Mouse (Mus musculus): ENCODE data around the gene Zglp1.

DNA sequence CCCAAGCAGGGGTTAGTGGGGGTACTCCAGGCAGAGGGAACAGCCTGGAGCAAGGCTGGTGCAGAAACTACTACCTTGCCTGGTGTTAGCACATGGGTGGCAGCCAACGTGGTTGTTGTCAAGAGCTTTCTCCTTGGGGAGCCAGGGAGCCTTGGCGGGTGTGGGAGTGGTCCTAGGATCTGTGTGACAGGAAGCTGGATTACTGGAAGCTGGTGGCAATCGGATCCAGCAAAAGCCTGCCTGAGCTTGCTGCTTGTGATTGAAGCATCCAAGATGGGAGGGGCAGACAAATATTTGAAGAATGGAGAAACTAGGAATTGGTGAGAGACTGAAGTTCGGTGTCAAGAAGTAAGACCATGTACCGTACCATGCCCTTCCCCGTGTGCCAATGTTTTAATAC is 44.6 kb downstream of the Zglp1 start:
- TF ChIP-seq POLR2A (IDR thresholded peaks at IDR 0.05; ENCODE audit: extremely low read depth, insufficient read depth, low read length) (no peak), CTCF (IDR thresholded peaks at IDR 0.05; ENCODE audit: low read depth, low read length) (no peak)
